Mouse (Mus musculus): ENCODE results near the gene Snx32. TPM values are rescaled to one million over a fixed set of nuclear protein-coding genes. Genes with fewer than 3 reads are reported as not detected.

Gene Snx32
- polyA plus RNA-seq, 1 experiment from 2014 or later, result 17.2 TPM

- H3K27me3 ChIP-seq (ENCODE audit: control insufficient read depth, insufficient read depth, low read length), result no peaks in the 10 kb centered on the region
- 85% methylated on average over 10 of the region's 10 CpGs for WGBS
- H3K4me2 ChIP-seq (ENCODE audit: low read depth, low read length), result no peak overlapping the region
- H3K4me1 ChIP-seq (ENCODE audit: control insufficient read depth, insufficient read depth, low read length), result peaks cover 8% of the 10 kb centered on the region
- peaks cover 14% of the 10 kb centered on the region for H3K36me3 ChIP-seq (ENCODE audit: control insufficient read depth, insufficient read depth)
- no peak overlapping the region for H3K4me3 ChIP-seq (ENCODE audit: low read length)
- H3K9me3 ChIP-seq (replicated peaks; ENCODE audit: control insufficient read depth, low read length), result no peaks in the 10 kb centered on the region
- ATAC-seq (replicated peaks; ENCODE audit: extremely low read depth, insufficient read depth, low FRiP score), result no peak
- H3K9ac ChIP-seq (ENCODE audit: low read length), result no peak overlapping the region
- no peak overlapping the region for H3K27ac ChIP-seq (ENCODE audit: low read length)
These were observed 33.2 kb downstream of the Snx32 start for GRCm38 (mm10) chr19:5477004-5477667.

GRCm38 (mm10) chr19:5475069-5475714 is 35.1 kb downstream of the Snx32 start:
- WGBS, result 20% methylated on average over 13 of the region's 13 CpGs
- peak overlapping the region; percentile 90 for H3K9ac ChIP-seq (ENCODE audit: low read length)
- 0 out of 2 replicates have a peak, but pooled peaks have one; percentile 1 for ATAC-seq (replicated peaks; ENCODE audit: extremely low read depth, insufficient read depth, low FRiP score)
- H3K4me2 ChIP-seq (ENCODE audit: low read depth, low read length), result peak overlapping the region; percentile 97
- H3K27ac ChIP-seq (ENCODE audit: low read length), result peak overlapping the region; percentile 86
- peaks cover 3% of the 10 kb centered on the region for H3K36me3 ChIP-seq (ENCODE audit: control insufficient read depth, insufficient read depth)
- no peaks in the 10 kb centered on the region for H3K9me3 ChIP-seq (replicated peaks; ENCODE audit: control insufficient read depth, low read length)
- H3K27me3 ChIP-seq (ENCODE audit: control insufficient read depth, insufficient read depth, low read length), result no peaks in the 10 kb centered on the region
- peak overlapping the region; percentile 72 for H3K4me3 ChIP-seq (ENCODE audit: low read length)
- H3K4me1 ChIP-seq (ENCODE audit: control insufficient read depth, insufficient read depth, low read length), result peaks cover 8% of the 10 kb centered on the region

GRCm38 (mm10) chr19:5474281-5475068 is 35.9 kb downstream of the Snx32 start:
- under 1% methylated on average over 47 of the region's 68 CpGs for WGBS
- peak; percentile 59 for ATAC-seq (replicated peaks; ENCODE audit: extremely low read depth, insufficient read depth, low FRiP score)
- Histone ChIP-seq H3K27me3 (ENCODE audit: control insufficient read depth, insufficient read depth, low read length) (no peaks in the 10 kb centered on the region), H3K9me3 (replicated peaks; ENCODE audit: control insufficient read depth, low read length) (no peaks in the 10 kb centered on the region), H3K4me2 (ENCODE audit: low read depth, low read length) (peak overlapping the region; percentile 97), H3K9ac (ENCODE audit: low read length) (peak overlapping the region; percentile 90), H3K4me1 (ENCODE audit: control insufficient read depth, insufficient read depth, low read length) (peaks cover 8% of the 10 kb centered on the region), H3K27ac (ENCODE audit: low read length) (peak overlapping the region; percentile 86), H3K36me3 (ENCODE audit: control insufficient read depth, insufficient read depth) (no peaks in the 10 kb centered on the region; the same call in 1 of the 2 replicates), H3K4me3 (ENCODE audit: low read length) (peak overlapping the region; percentile 72)

- Histone ChIP-seq H3K4me2 (ENCODE audit: low read depth, low read length) (peak within 1 kb of the TSS; percentile 97), H3K27me3 (ENCODE audit: control insufficient read depth, insufficient read depth, low read length) (no peaks in the 10 kb centered on the region), H3K9me3 (replicated peaks; ENCODE audit: control insufficient read depth, low read length) (no peaks in the 10 kb centered on the region), H3K9ac (ENCODE audit: low read length) (peak within 1 kb of the TSS; percentile 90), H3K27ac (ENCODE audit: low read length) (peak within 1 kb of the TSS; percentile 86), H3K4me1 (ENCODE audit: control insufficient read depth, insufficient read depth, low read length) (peaks cover 8% of the 10 kb centered on the region), H3K4me3 (ENCODE audit: low read length) (peak within 1 kb of the TSS; percentile 72), H3K36me3 (ENCODE audit: control insufficient read depth, insufficient read depth) (no peaks in the 10 kb centered on the region; the same call in 1 of the 2 replicates)
- ATAC-seq (replicated peaks; ENCODE audit: extremely low read depth, insufficient read depth, low FRiP score), result peak; percentile 73
- 2% methylated on average over 22 of the region's 22 CpGs for WGBS
These were observed 36.6 kb downstream of the Snx32 start, which contains the start of gene Efemp2 for GRCm38 (mm10) chr19:5473720-5474119. TSS of gene Efemp2 (plus strand) at chr19:5473954.

- H3K4me1 ChIP-seq (ENCODE audit: control insufficient read depth, insufficient read depth, low read length), result peaks cover 8% of the 10 kb centered on the region
- no peaks in the 10 kb centered on the region; the same call in 1 of the 2 replicates for H3K36me3 ChIP-seq (ENCODE audit: control insufficient read depth, insufficient read depth)
- H3K9me3 ChIP-seq (replicated peaks; ENCODE audit: control insufficient read depth, low read length), result no peaks in the 10 kb centered on the region
- 77% methylated on average over 3 of the region's 3 CpGs for WGBS
- H3K4me2 ChIP-seq (ENCODE audit: low read depth, low read length), result no peak overlapping the region
- no peaks in the 10 kb centered on the region for H3K27me3 ChIP-seq (ENCODE audit: control insufficient read depth, insufficient read depth, low read length)
- no peak overlapping the region for H3K27ac ChIP-seq (ENCODE audit: low read length)
- H3K9ac ChIP-seq (ENCODE audit: low read length), result no peak overlapping the region
- no peak for ATAC-seq (replicated peaks; ENCODE audit: extremely low read depth, insufficient read depth, low FRiP score)
- no peak overlapping the region for H3K4me3 ChIP-seq (ENCODE audit: low read length)
These were observed 37.5 kb downstream of the Snx32 start for GRCm38 (mm10) chr19:5472857-5473256.

- H3K27me3 ChIP-seq (ENCODE audit: control insufficient read depth, insufficient read depth, low read length), result no peaks in the 10 kb centered on the region
- peaks cover 6% of the 10 kb centered on the region; the same call in 1 of the 2 replicates for H3K36me3 ChIP-seq (ENCODE audit: control insufficient read depth, insufficient read depth)
- no peak overlapping the region for H3K9ac ChIP-seq (ENCODE audit: low read length)
- no peak for ATAC-seq (replicated peaks; ENCODE audit: extremely low read depth, insufficient read depth, low FRiP score)
- peaks cover 8% of the 10 kb centered on the region for H3K4me1 ChIP-seq (ENCODE audit: control insufficient read depth, insufficient read depth, low read length)
- H3K27ac ChIP-seq (ENCODE audit: low read length), result no peak overlapping the region
- H3K4me3 ChIP-seq (ENCODE audit: low read length), result no peak overlapping the region
- WGBS, result 49% methylated on average over 5 of the region's 5 CpGs
- H3K4me2 ChIP-seq (ENCODE audit: low read depth, low read length), result no peak overlapping the region
- H3K9me3 ChIP-seq (replicated peaks; ENCODE audit: control insufficient read depth, low read length), result no peaks in the 10 kb centered on the region
These were observed 38.5 kb downstream of the Snx32 start for GRCm38 (mm10) chr19:5471846-5472245.

- Histone ChIP-seq H3K9ac (ENCODE audit: low read length) (0 out of 2 replicates have a peak within 1 kb of the TSS, but pooled peaks have one; percentile 25), H3K36me3 (ENCODE audit: control insufficient read depth, insufficient read depth) (peaks cover 28% of the 10 kb centered on the region), H3K4me2 (ENCODE audit: low read depth, low read length) (no peak within 1 kb of the TSS), H3K9me3 (replicated peaks; ENCODE audit: control insufficient read depth, low read length) (no peaks in the 10 kb centered on the region), H3K4me1 (ENCODE audit: control insufficient read depth, insufficient read depth, low read length) (peaks cover 10% of the 10 kb centered on the region), H3K27me3 (ENCODE audit: control insufficient read depth, insufficient read depth, low read length) (no peaks in the 10 kb centered on the region), H3K4me3 (ENCODE audit: low read length) (no peak within 1 kb of the TSS), H3K27ac (ENCODE audit: low read length) (no peak within 1 kb of the TSS)
- no peak for ATAC-seq (replicated peaks; ENCODE audit: extremely low read depth, insufficient read depth, low FRiP score)
- 48% methylated on average over 5 of the region's 5 CpGs for WGBS
These were observed 42.0 kb downstream of the Snx32 start, which contains the start of gene Ctsw for GRCm38 (mm10) chr19:5468374-5468773. TSS of gene Ctsw (minus strand) at chr19:5468507.

- no peak overlapping the region for H3K4me3 ChIP-seq (ENCODE audit: low read length)
- no peak overlapping the region for H3K27ac ChIP-seq (ENCODE audit: low read length)
- H3K27me3 ChIP-seq (ENCODE audit: control insufficient read depth, insufficient read depth, low read length), result no peaks in the 10 kb centered on the region
- H3K4me2 ChIP-seq (ENCODE audit: low read depth, low read length), result no peak overlapping the region
- H3K9me3 ChIP-seq (replicated peaks; ENCODE audit: control insufficient read depth, low read length), result no peaks in the 10 kb centered on the region
- H3K9ac ChIP-seq (ENCODE audit: low read length), result no peak overlapping the region
- peaks cover 10% of the 10 kb centered on the region for H3K4me1 ChIP-seq (ENCODE audit: control insufficient read depth, insufficient read depth, low read length)
- ATAC-seq (replicated peaks; ENCODE audit: extremely low read depth, insufficient read depth, low FRiP score), result no peak
- WGBS, result 81% methylated on average over 6 of the region's 6 CpGs
- peaks cover 33% of the 10 kb centered on the region for H3K36me3 ChIP-seq (ENCODE audit: control insufficient read depth, insufficient read depth)
These were observed 43.3 kb downstream of the Snx32 start for GRCm38 (mm10) chr19:5466916-5467500.

Measured in heart, embryonic 16.5 days (tissue).